ENCODE assay signal across 26 mouse cellular contexts in the genomic region with DNA sequence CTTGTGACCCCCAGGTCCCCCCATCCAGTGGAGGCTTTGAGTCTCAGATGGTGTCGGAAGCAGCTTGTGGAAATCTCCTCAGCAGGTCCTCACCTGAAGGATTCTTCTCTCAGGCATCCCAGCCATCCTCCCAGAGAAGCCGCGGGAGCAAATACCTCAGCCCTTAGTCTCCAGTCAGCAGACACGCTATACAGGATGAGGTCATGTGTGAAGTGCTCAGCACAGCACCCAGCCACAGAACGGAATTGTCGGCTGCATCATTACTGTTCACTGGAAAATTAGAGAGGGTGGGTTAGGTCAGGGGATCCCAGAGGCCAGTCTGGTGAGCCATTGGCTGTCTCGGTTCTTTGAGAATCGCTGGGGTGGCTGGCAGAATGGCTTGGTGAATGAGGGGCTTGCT. TPM values are rescaled to one million over a fixed set of nuclear protein-coding genes. Genes with fewer than 3 reads are reported as not detected.
DNase-seq lines count a peak whose midpoint lies in the region; TF ChIP-seq lines count a peak whose summit lies in the region.
"Had no signal": no experiment of that assay in that cellular context is flagged by ENCODE, and none has a peak within 500 bp of the region (broad histone marks: within the 10 kb centered on the region; RNA-seq: fewer than 3 reads in every experiment).

No protein-coding gene starts in this region.

- H3K27me3 ChIP-seq in limb, embryonic 10.5 days (ENCODE audit: low read depth, poor library complexity, severe bottlenecking), result no peaks in the 10 kb centered on the region
- 0 out of 2 replicates have a peak, but pooled peaks cover 9% of the 10 kb centered on the region for H3K27me3 ChIP-seq in heart, embryonic 10.5 days (ENCODE audit: insufficient read depth, poor library complexity, severe bottlenecking)

- no peak for TF ChIP-seq POLR2A in cortical plate, adult 2 months (IDR thresholded peaks at IDR 0.05; ENCODE audit: extremely low read depth, insufficient read depth, low read length)

- TF ChIP-seq CTCF in layer of hippocampus, adult 2 months (conservative IDR thresholded peaks at IDR 0.05), result no peak
- TF ChIP-seq CTCF in cortical plate, adult 2 months (IDR thresholded peaks at IDR 0.05; ENCODE audit: extremely low read depth, insufficient read depth, low read length), result no peak

- peaks cover 62% of the 10 kb centered on the region for H3K36me3 ChIP-seq in limb, embryonic 10.5 days
- peaks cover 26% of the 10 kb centered on the region for H3K36me3 ChIP-seq in heart, embryonic 10.5 days

- H3K4me1 ChIP-seq in cortical plate, adult 2 months (ENCODE audit: control insufficient read depth, insufficient read depth, low read length), result peaks cover 17% of the 10 kb centered on the region
- H3K4me1 ChIP-seq in limb, embryonic 10.5 days, result no peaks in the 10 kb centered on the region
- H3K4me1 ChIP-seq in heart, embryonic 10.5 days, result 0 out of 2 replicates have a peak, but pooled peaks cover 5% of the 10 kb centered on the region

- peak overlapping the region; percentile 81 for H3K27ac ChIP-seq in layer of hippocampus, adult 2 months
- 0 out of 2 replicates have a peak overlapping the region, but pooled peaks have one; percentile 17 for H3K27ac ChIP-seq in cortical plate, adult 2 months (ENCODE audit: insufficient read depth, low read length)
- H3K27ac ChIP-seq in limb, embryonic 10.5 days, result no peak overlapping the region
- H3K27ac ChIP-seq in heart, embryonic 10.5 days, result no peak overlapping the region
- H3K27ac ChIP-seq: hindbrain, embryonic 14.5 days; hindbrain, postnatal 0 days had no signal

- DNase-seq in layer of hippocampus, adult 2 months (ENCODE audit: low spot score in 2 of 2), result no peak
- DNase-seq in layer of hippocampus, postnatal 14 days (ENCODE audit: low spot score in 2 of 2), result no peak
- DNase-seq in Muller cell, postnatal 12 days (ENCODE audit: inconsistent ontology term), result peak; percentile 85
- no peak for DNase-seq in limb, embryonic 10.5 days (ENCODE audit: low spot score)
- DNase-seq in kidney, postnatal 14 days, result no peak
- no peak for DNase-seq in heart, embryonic 10.5 days (ENCODE audit: low spot score)
- DNase-seq: adrenal gland, adult 2 months; adrenal gland, postnatal 14 days; cerebellum, adult 11 months; cerebellum, adult 8-10 months; cerebellum, postnatal 10 days; cerebellum, postnatal 36 days; forebrain, postnatal 0 days; gastrocnemius, adult 2 months; gastrocnemius, postnatal 14 days; heart, adult 11 months had no signal

- H3K4me3 ChIP-seq in layer of hippocampus, adult 2 months, result no peak overlapping the region
- no peak overlapping the region for H3K4me3 ChIP-seq in cortical plate, adult 2 months (ENCODE audit: insufficient read depth, low read length)
- no peak overlapping the region for H3K4me3 ChIP-seq in limb, embryonic 10.5 days
- no peak overlapping the region for H3K4me3 ChIP-seq in heart, embryonic 10.5 days
- H3K4me3 ChIP-seq: gastrocnemius, adult 2 months had no signal

- H3K9me3 ChIP-seq in limb, embryonic 10.5 days (replicated peaks), result no peaks in the 10 kb centered on the region
- H3K9me3 ChIP-seq in heart, embryonic 10.5 days, result no peaks in the 10 kb centered on the region

- 91% methylated on average over 8 of the region's 8 CpGs for WGBS in limb, embryonic 10.5 days
- 79% methylated on average over 8 of the region's 8 CpGs for WGBS in heart, embryonic 10.5 days

RNA-seq across cellular contexts. Expression of a gene that starts 38.0 kb away (rescaled TPM):
- total RNA-seq in layer of hippocampus, adult 2 months (2021), result 10 to 100 TPM; 18.6 to 26.3 TPM
- total RNA-seq in layer of hippocampus, postnatal 14 days (2021), result 10 to 100 TPM; 16.8 to 19.0 TPM
- polyA plus RNA-seq in cortical plate, adult 2 months (2012; rRNA removed), result 28.1 and 33.4 TPM in 2 replicates
- polyA plus RNA-seq in limb, embryonic 10.5 days (2016; fragmentation: Nextera tagmentation; extraction: Ambion mirVana), result 0.21 and 0.33 TPM in 2 replicates
- polyA plus RNA-seq in heart, embryonic 10.5 days (2016; fragmentation: Nextera tagmentation; extraction: Ambion mirVana), result 0.10 and 0.31 TPM in 2 replicates
- total RNA-seq: adrenal gland, adult 2 months; adrenal gland, postnatal 14 days; gastrocnemius, adult 2 months; gastrocnemius, postnatal 14 days; gastrocnemius, postnatal 4 days; heart, postnatal 25 days; hematopoietic stem cell, adult 5-6 weeks had no signal
- polyA plus RNA-seq: CD4-positive, CD25-positive, alpha-beta regulatory T cell, adult 4 months; heart, embryonic 14.5 days; heart, postnatal 0 days; inflammation-experienced regulatory T-cells, adult 6 months had no signal

RNA-seq across cellular contexts. Expression of a gene that starts 42.9 kb away (rescaled TPM):
- under 1 TPM; 0.22 to 0.79 TPM for total RNA-seq in layer of hippocampus, adult 2 months (2021)
- total RNA-seq in layer of hippocampus, postnatal 14 days (2021), result 1 to 10 TPM in 1 of 2 experiments, under 1 TPM in 1; 0.71 to 1.6 TPM
- polyA plus RNA-seq in cortical plate, adult 2 months (2012; rRNA removed), result 0.42 and 0.73 TPM in 2 replicates
- polyA plus RNA-seq in limb, embryonic 10.5 days (2016; fragmentation: Nextera tagmentation; extraction: Ambion mirVana), result 19.7 and 22.4 TPM in 2 replicates
- 15.8 and 16.1 TPM in 2 replicates for polyA plus RNA-seq in heart, embryonic 10.5 days (2016; fragmentation: Nextera tagmentation; extraction: Ambion mirVana)

Comparison
In these comparisons a context has a peak if more than half of its experiments do, and no peak if none do; other contexts are left out.
1. H3K27ac ChIP-seq: peak in layer of hippocampus, adult 2 months (single experiment) and cortical plate, adult 2 months (single experiment); none in limb, embryonic 10.5 days (single experiment) and heart, embryonic 10.5 days (single experiment).
2. RNA of a gene that starts 38.0 kb away (polyA plus RNA-seq): 28.1 to 33.4 TPM in cortical plate, adult 2 months; 0.21 to 0.33 TPM in limb, embryonic 10.5 days and 0.10 to 0.31 TPM in heart, embryonic 10.5 days; every median in the first group is over 10 times any median in the second.